Comparison of ENCODE assay signal across 21 mouse cellular contexts in the genomic region with DNA sequence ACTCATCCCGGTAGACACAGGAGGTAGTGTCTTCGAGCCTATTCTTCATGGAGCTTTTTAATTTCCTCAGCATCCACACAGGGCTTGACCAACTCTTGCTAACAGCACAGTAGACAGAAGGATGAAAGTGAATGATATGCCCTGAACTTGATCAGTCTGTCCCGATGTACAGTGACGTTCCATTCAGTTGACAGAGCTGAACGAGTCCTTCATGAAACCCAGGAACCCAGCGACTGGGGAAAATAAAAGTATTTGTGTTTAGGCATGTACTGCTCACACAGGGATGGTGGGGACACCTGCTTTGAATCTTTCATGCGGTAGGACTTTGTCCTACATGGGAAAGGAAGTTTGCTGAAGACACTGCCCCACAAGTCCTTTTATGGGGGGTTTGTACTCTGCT.
DNase-seq lines count a peak whose midpoint lies in the region; TF ChIP-seq lines count a peak whose summit lies in the region.
"Had no signal": no experiment of that assay in that cellular context is flagged by ENCODE, and none has a peak within 500 bp of the region (broad histone marks: within the 10 kb centered on the region; RNA-seq: fewer than 3 reads in every experiment).

No protein-coding gene starts in this region.

- H3K4me1 ChIP-seq in cortical plate, adult 2 months (ENCODE audit: control insufficient read depth, insufficient read depth, low read length) = peaks cover 14% of the 10 kb centered on the region; the same call in 1 of the 2 replicates
- H3K4me1 ChIP-seq in small intestine, adult 2 months (ENCODE audit: control insufficient read depth, insufficient read depth, insufficient read length, low read length) = 0 out of 2 replicates have a peak, but pooled peaks cover 3% of the 10 kb centered on the region

- peak overlapping the region; percentile 96 for H3K27ac ChIP-seq in layer of hippocampus, adult 2 months
- peak overlapping the region; percentile 38 for H3K27ac ChIP-seq in cortical plate, adult 2 months (ENCODE audit: insufficient read depth, low read length)
- peak overlapping the region; percentile 18; the same call in 1 of the 2 replicates for H3K27ac ChIP-seq in small intestine, adult 2 months (ENCODE audit: insufficient read depth, low read depth, low read length)
- H3K27ac ChIP-seq: forebrain, embryonic 13.5 days; heart, adult 2 months; heart, embryonic 15.5 days; hindbrain, embryonic 10.5 days had no signal

- no peak for TF ChIP-seq CTCF in layer of hippocampus, adult 2 months (conservative IDR thresholded peaks at IDR 0.05)
- TF ChIP-seq CTCF in cortical plate, adult 2 months (IDR thresholded peaks at IDR 0.05; ENCODE audit: extremely low read depth, insufficient read depth, low read length) = no peak
- TF ChIP-seq CTCF in small intestine, adult 2 months (IDR thresholded peaks at IDR 0.05; ENCODE audit: extremely low read depth, insufficient read length, insufficient replicate concordance, low read depth, low read length) = no peak

- DNase-seq in layer of hippocampus, adult 2 months (ENCODE audit: low spot score in 2 of 2) = no peak
- DNase-seq in layer of hippocampus, adult 9-10 months (ENCODE audit: low spot score) = no peak
- DNase-seq in testis, postnatal 10 days (ENCODE audit: low spot score) = peak; percentile 21
- no peak for DNase-seq in testis, postnatal 14 days (ENCODE audit: low spot score)
- no peak for DNase-seq in right cerebral cortex, postnatal 14 days
- DNase-seq in thymus, postnatal 0 days (ENCODE audit: low spot score) = no peak
- DNase-seq: adrenal gland, postnatal 14 days; B cell, adult 2 months; cerebellum, adult 11-12 months; cerebellum, adult 9-10 months; cerebellum, postnatal 25 days; forebrain, postnatal 0 days; gastrocnemius, postnatal 14 days; heart, adult 2 months; heart, postnatal 14 days had no signal

- TF ChIP-seq POLR2A in cortical plate, adult 2 months (IDR thresholded peaks at IDR 0.05; ENCODE audit: extremely low read depth, insufficient read depth, low read length) = no peak
- no peak for TF ChIP-seq POLR2A in small intestine, adult 2 months (IDR thresholded peaks at IDR 0.05; ENCODE audit: low read depth, low read length)

- H3K27me3 ChIP-seq in small intestine, adult 2 months (ENCODE audit: control insufficient read depth, insufficient read depth, low read length) = no peaks in the 10 kb centered on the region
- H3K27me3 ChIP-seq: embryonic facial prominence, embryonic 13.5 days; forebrain, embryonic 13.5 days; heart, embryonic 15.5 days had no signal

- WGBS in small intestine, adult 2 months = 55% methylated on average over 7 of the region's 7 CpGs

- H3K36me3 ChIP-seq in small intestine, adult 2 months (ENCODE audit: control insufficient read depth, insufficient read depth, low read length) = no peaks in the 10 kb centered on the region
- H3K36me3 ChIP-seq: embryonic facial prominence, embryonic 13.5 days; heart, embryonic 15.5 days; hindbrain, embryonic 10.5 days had no signal

- H3K4me3 ChIP-seq in layer of hippocampus, adult 2 months = no peak overlapping the region
- no peak overlapping the region for H3K4me3 ChIP-seq in cortical plate, adult 2 months (ENCODE audit: insufficient read depth, low read length)
- no peak overlapping the region for H3K4me3 ChIP-seq in small intestine, adult 2 months (ENCODE audit: low read depth, low read length)
- H3K4me3 ChIP-seq: embryonic facial prominence, embryonic 13.5 days; forebrain, embryonic 13.5 days; heart, adult 2 months; heart, embryonic 15.5 days; hindbrain, embryonic 10.5 days had no signal

Comparison
In these comparisons a context has a peak if more than half of its experiments do, and no peak if none do; other contexts are left out.
1. H3K27ac ChIP-seq: peak in every context shown above with its lines; median percentile 96 in layer of hippocampus, adult 2 months; 38 in cortical plate, adult 2 months; 18 in small intestine, adult 2 months.